Mouse (Mus musculus): ENCODE data around the gene Nap1l1.
"Not testable (repeated sequence)": the region's sequence is repeated elsewhere in the genome, so short reads cannot be mapped to it uniquely, and the experiment has no call there.

Gene Nap1l1

GRCm38 (mm10) chr10:111472686-111473510 is at the start of gene Nap1l1:
TSS of gene Nap1l1 (plus strand) at chr10:111473223.
- peak; percentile 96 for DNase-seq (ENCODE audit: low read depth, low spot score)

- DNase-seq (ENCODE audit: low read depth, low spot score), result no peak
Measured at GRCm38 (mm10) chr10:111426491-111426890, 46.5 kb upstream of the Nap1l1 start.

GRCm38 (mm10) chr10:111433502-111433901 is 39.5 kb upstream of the Nap1l1 start:
- no peak for DNase-seq (ENCODE audit: low read depth, low spot score)

GRCm38 (mm10) chr10:111441034-111441440 is 32.0 kb upstream of the Nap1l1 start:
- no peak for DNase-seq (ENCODE audit: low read depth, low spot score)

- DNase-seq (ENCODE audit: low read depth, low spot score), result no peak
Measured at GRCm38 (mm10) chr10:111444199-111444598, 28.8 kb upstream of the Nap1l1 start.

- no peak for DNase-seq (ENCODE audit: low read depth, low spot score)
Measured at GRCm38 (mm10) chr10:111445939-111446671, 26.9 kb upstream of the Nap1l1 start.

- not testable (repeated sequence) for DNase-seq (ENCODE audit: low read depth, low spot score)
Measured at GRCm38 (mm10) chr10:111446672-111447008, 26.4 kb upstream of the Nap1l1 start.

- DNase-seq (ENCODE audit: low read depth, low spot score), result not testable (repeated sequence)
Measured at GRCm38 (mm10) chr10:111449662-111450061, 23.4 kb upstream of the Nap1l1 start.

GRCm38 (mm10) chr10:111451683-111452322 is 21.2 kb upstream of the Nap1l1 start:
- no peak for DNase-seq (ENCODE audit: low read depth, low spot score)

- no peak for DNase-seq (ENCODE audit: low read depth, low spot score)
Measured at GRCm38 (mm10) chr10:111452426-111452825, 20.6 kb upstream of the Nap1l1 start.

GRCm38 (mm10) chr10:111454698-111455308 is 18.2 kb upstream of the Nap1l1 start:
- DNase-seq (ENCODE audit: low read depth, low spot score), result no peak

- DNase-seq (ENCODE audit: low read depth, low spot score), result no peak
Measured at GRCm38 (mm10) chr10:111458088-111458487, 14.9 kb upstream of the Nap1l1 start.

- DNase-seq (ENCODE audit: low read depth, low spot score), result no peak
Measured at GRCm38 (mm10) chr10:111459040-111459439, 14.0 kb upstream of the Nap1l1 start.

GRCm38 (mm10) chr10:111459874-111460273 is 13.1 kb upstream of the Nap1l1 start:
- DNase-seq (ENCODE audit: low read depth, low spot score), result no peak

- no peak for DNase-seq (ENCODE audit: low read depth, low spot score)
Measured at GRCm38 (mm10) chr10:111460381-111460780, 12.6 kb upstream of the Nap1l1 start.

GRCm38 (mm10) chr10:111464833-111465232 is 8.2 kb upstream of the Nap1l1 start:
- DNase-seq (ENCODE audit: low read depth, low spot score), result no peak

GRCm38 (mm10) chr10:111465409-111465808 is 7.6 kb upstream of the Nap1l1 start:
- no peak for DNase-seq (ENCODE audit: low read depth, low spot score)

- DNase-seq (ENCODE audit: low read depth, low spot score), result peak; percentile 20
Measured at GRCm38 (mm10) chr10:111471166-111471565, 1.9 kb upstream of the Nap1l1 start.

- no peak for DNase-seq (ENCODE audit: low read depth, low spot score)
Measured at GRCm38 (mm10) chr10:111473511-111474371, 718 bp downstream of the Nap1l1 start.

- DNase-seq (ENCODE audit: low read depth, low spot score), result no peak
Measured at GRCm38 (mm10) chr10:111476301-111476700, 3.3 kb downstream of the Nap1l1 start.

GRCm38 (mm10) chr10:111476989-111477510 is 4.0 kb downstream of the Nap1l1 start:
- no peak for DNase-seq (ENCODE audit: low read depth, low spot score)
